Mouse (Mus musculus): ENCODE measurements at regions not wholly inside any gene's neighbourhood (a gene's known extent, or its start where the extent isn't known, plus 50 kb on each side); places are given as distances from the start of the nearest gene placed in this dataset.

- Histone ChIP-seq H3K36me3 (ENCODE audit: control insufficient read depth, insufficient read depth, low read length) (no peaks in the 10 kb centered on the region), H3K4me3 (ENCODE audit: control insufficient read depth, insufficient read depth, low read length) (no peak overlapping the region), H3K27ac (ENCODE audit: control insufficient read depth, insufficient read depth, low read length) (no peak overlapping the region), H3K4me1 (replicated peaks; ENCODE audit: control insufficient read depth, insufficient read depth, low read length) (no peaks in the 10 kb centered on the region), H3K27me3 (ENCODE audit: control insufficient read depth, insufficient read depth, low read length) (no peaks in the 10 kb centered on the region)
- TF ChIP-seq POLR2A (IDR thresholded peaks at IDR 0.05; ENCODE audit: control insufficient read depth, extremely low read depth, insufficient read depth, low read length, poor library complexity) (no peak), CTCF (IDR thresholded peaks at IDR 0.05; ENCODE audit: borderline replicate concordance, control insufficient read depth, extremely low read depth, insufficient read depth, low read length, poor library complexity) (no peak)
- WGBS = 82% methylated on average over 12 of the region's 12 CpGs
- no peak for DNase-seq
Observed at GRCm38 (mm10) chr19:56177231-56177745, 109.6 kb upstream of the Habp2 start.

- H3K4me1 ChIP-seq (replicated peaks; ENCODE audit: control insufficient read depth, insufficient read depth, low read length) = no peaks in the 10 kb centered on the region
- 90% methylated on average over 5 of the region's 5 CpGs for WGBS
- no peak for DNase-seq
- H3K36me3 ChIP-seq (ENCODE audit: control insufficient read depth, insufficient read depth, low read length) = no peaks in the 10 kb centered on the region
- H3K27ac ChIP-seq (ENCODE audit: control insufficient read depth, insufficient read depth, low read length) = no peak overlapping the region
- H3K4me3 ChIP-seq (ENCODE audit: control insufficient read depth, insufficient read depth, low read length) = no peak overlapping the region
- TF ChIP-seq POLR2A (IDR thresholded peaks at IDR 0.05; ENCODE audit: control insufficient read depth, extremely low read depth, insufficient read depth, low read length, poor library complexity) (no peak), CTCF (IDR thresholded peaks at IDR 0.05; ENCODE audit: borderline replicate concordance, control insufficient read depth, extremely low read depth, insufficient read depth, low read length, poor library complexity) (no peak)
- no peaks in the 10 kb centered on the region for H3K27me3 ChIP-seq (ENCODE audit: control insufficient read depth, insufficient read depth, low read length)
Observed at GRCm38 (mm10) chr19:56185756-56186155, 101.2 kb upstream of the Habp2 start.

- Histone ChIP-seq H3K27ac (ENCODE audit: control insufficient read depth, insufficient read depth, low read length) (no peak overlapping the region), H3K4me1 (replicated peaks; ENCODE audit: control insufficient read depth, insufficient read depth, low read length) (no peaks in the 10 kb centered on the region), H3K4me3 (ENCODE audit: control insufficient read depth, insufficient read depth, low read length) (no peak overlapping the region), H3K27me3 (ENCODE audit: control insufficient read depth, insufficient read depth, low read length) (no peaks in the 10 kb centered on the region), H3K36me3 (ENCODE audit: control insufficient read depth, insufficient read depth, low read length) (no peaks in the 10 kb centered on the region)
- no peak for TF ChIP-seq POLR2A (IDR thresholded peaks at IDR 0.05; ENCODE audit: control insufficient read depth, extremely low read depth, insufficient read depth, low read length, poor library complexity)
- no peak for TF ChIP-seq CTCF (IDR thresholded peaks at IDR 0.05; ENCODE audit: borderline replicate concordance, control insufficient read depth, extremely low read depth, insufficient read depth, low read length, poor library complexity)
- 97% methylated on average over 1 of the region's 1 CpGs for WGBS
- DNase-seq = no peak
Observed at GRCm38 (mm10) chr19:56189185-56189584, 97.8 kb upstream of the Habp2 start.

GRCm38 (mm10) chr19:56190222-56190621 lies 96.7 kb upstream of the Habp2 start:
- no peak for DNase-seq
- Histone ChIP-seq H3K4me3 (ENCODE audit: control insufficient read depth, insufficient read depth, low read length) (no peak overlapping the region), H3K4me1 (replicated peaks; ENCODE audit: control insufficient read depth, insufficient read depth, low read length) (no peaks in the 10 kb centered on the region), H3K27ac (ENCODE audit: control insufficient read depth, insufficient read depth, low read length) (no peak overlapping the region), H3K27me3 (ENCODE audit: control insufficient read depth, insufficient read depth, low read length) (no peaks in the 10 kb centered on the region), H3K36me3 (ENCODE audit: control insufficient read depth, insufficient read depth, low read length) (no peaks in the 10 kb centered on the region)
- 89% methylated on average over 3 of the region's 3 CpGs for WGBS
- TF ChIP-seq POLR2A (IDR thresholded peaks at IDR 0.05; ENCODE audit: control insufficient read depth, extremely low read depth, insufficient read depth, low read length, poor library complexity) (no peak), CTCF (IDR thresholded peaks at IDR 0.05; ENCODE audit: borderline replicate concordance, control insufficient read depth, extremely low read depth, insufficient read depth, low read length, poor library complexity) (no peak)

GRCm38 (mm10) chr19:56198474-56199236 lies 88.3 kb upstream of the Habp2 start:
- no peak for DNase-seq
- WGBS = 87% methylated on average over 15 of the region's 15 CpGs
- Histone ChIP-seq H3K4me1 (replicated peaks; ENCODE audit: control insufficient read depth, insufficient read depth, low read length) (no peaks in the 10 kb centered on the region), H3K36me3 (ENCODE audit: control insufficient read depth, insufficient read depth, low read length) (no peaks in the 10 kb centered on the region), H3K27me3 (ENCODE audit: control insufficient read depth, insufficient read depth, low read length) (no peaks in the 10 kb centered on the region; the same call in 1 of the 2 replicates), H3K27ac (ENCODE audit: control insufficient read depth, insufficient read depth, low read length) (no peak overlapping the region), H3K4me3 (ENCODE audit: control insufficient read depth, insufficient read depth, low read length) (no peak overlapping the region)
- TF ChIP-seq CTCF (IDR thresholded peaks at IDR 0.05; ENCODE audit: borderline replicate concordance, control insufficient read depth, extremely low read depth, insufficient read depth, low read length, poor library complexity) = no peak
- no peak for TF ChIP-seq POLR2A (IDR thresholded peaks at IDR 0.05; ENCODE audit: control insufficient read depth, extremely low read depth, insufficient read depth, low read length, poor library complexity)

GRCm38 (mm10) chr19:56199401-56200150 lies 87.4 kb upstream of the Habp2 start:
- no peak overlapping the region for H3K4me3 ChIP-seq (ENCODE audit: control insufficient read depth, insufficient read depth, low read length)
- no peak for DNase-seq
- WGBS = 91% methylated on average over 14 of the region's 14 CpGs
- H3K27ac ChIP-seq (ENCODE audit: control insufficient read depth, insufficient read depth, low read length) = no peak overlapping the region
- no peaks in the 10 kb centered on the region; the same call in 1 of the 2 replicates for H3K27me3 ChIP-seq (ENCODE audit: control insufficient read depth, insufficient read depth, low read length)
- H3K4me1 ChIP-seq (replicated peaks; ENCODE audit: control insufficient read depth, insufficient read depth, low read length) = no peaks in the 10 kb centered on the region
- TF ChIP-seq CTCF (IDR thresholded peaks at IDR 0.05; ENCODE audit: borderline replicate concordance, control insufficient read depth, extremely low read depth, insufficient read depth, low read length, poor library complexity) (no peak), POLR2A (IDR thresholded peaks at IDR 0.05; ENCODE audit: control insufficient read depth, extremely low read depth, insufficient read depth, low read length, poor library complexity) (no peak)
- H3K36me3 ChIP-seq (ENCODE audit: control insufficient read depth, insufficient read depth, low read length) = no peaks in the 10 kb centered on the region
